Mouse (Mus musculus) urinary bladder, postnatal 0 days (tissue): ENCODE results near the gene Jun. TPM values are rescaled to one million over a fixed set of nuclear protein-coding genes. Genes with fewer than 3 reads are reported as not detected.

Source experiments
- polyA plus RNA-seq: library from polyadenylated mRNA; unstranded; fragments of >200 nt; fragmentation: Nextera tagmentation; extraction: Ambion mirVana; gene quantifications from 2 replicates; pipeline ENCODE4 v1.2.1, GENCODE M21; 2015

The Jun gene
- polyA plus RNA-seq = 47.9 and 52.6 TPM in 2 replicates

GRCm38 (mm10) chr4:95052025-95052899 lies at the start of gene Jun:
Gene Jun (minus strand): TSS chr4:95052222.

Other genes with a start within 250 kb of the Jun start
- gene Eqtn, start 123.4 kb downstream of the Jun start, polyA plus RNA-seq = 0.15 TPM in 1 of 2 replicates, not detected in the other
- gene Mysm1, start 73.1 kb downstream of the Jun start, polyA plus RNA-seq = 12.9 and 13.5 TPM in 2 replicates